Mouse (Mus musculus): Measurements from ENCODE around the gene Arg1.

Arg1 gene

GRCm38 (mm10) chr10:24926962-24927720, at the start of gene Arg1:
Gene Arg1, minus strand, starts transcription at chr10:24927484.
- DNase-seq (ENCODE audit: low spot score), result no peak

DNA sequence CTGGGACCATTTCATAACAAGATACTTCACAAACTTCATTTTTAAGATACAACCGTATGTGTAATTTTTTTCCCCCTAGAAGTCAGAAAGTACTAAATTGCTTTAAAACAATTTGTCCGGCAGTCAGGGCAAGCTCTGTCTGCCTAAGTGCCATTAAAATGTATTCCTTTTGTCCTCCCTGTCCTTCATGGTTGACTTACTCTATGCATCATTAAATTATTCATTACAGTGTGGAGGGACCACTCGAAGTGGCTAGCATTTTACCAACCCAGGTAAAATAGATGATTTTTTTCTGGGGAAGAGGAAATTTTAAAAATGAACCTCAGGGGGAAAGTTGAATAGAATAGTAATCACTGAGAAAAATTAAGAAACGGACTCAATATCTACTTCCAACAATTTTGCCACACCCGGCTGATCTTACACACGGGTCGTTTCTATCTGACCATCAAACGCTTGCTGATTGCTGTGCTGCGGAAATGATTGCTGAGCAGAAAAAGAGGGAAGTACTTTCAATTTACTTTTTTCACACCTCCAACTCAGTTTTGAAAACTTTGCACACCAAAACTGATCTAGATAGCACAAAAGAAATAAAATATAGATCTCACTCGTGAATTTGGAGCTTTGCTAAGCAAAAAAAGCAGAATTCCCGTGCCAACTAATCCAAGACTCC, 46.7 kb upstream of the Arg1 start:
- DNase-seq (ENCODE audit: low spot score), result no peak

GRCm38 (mm10) chr10:24973385-24973784, 46.1 kb upstream of the Arg1 start:
- no peak for DNase-seq (ENCODE audit: low spot score)

- no peak for DNase-seq (ENCODE audit: low spot score)
Measured at GRCm38 (mm10) chr10:24972923-24973322, 45.6 kb upstream of the Arg1 start.

DNA sequence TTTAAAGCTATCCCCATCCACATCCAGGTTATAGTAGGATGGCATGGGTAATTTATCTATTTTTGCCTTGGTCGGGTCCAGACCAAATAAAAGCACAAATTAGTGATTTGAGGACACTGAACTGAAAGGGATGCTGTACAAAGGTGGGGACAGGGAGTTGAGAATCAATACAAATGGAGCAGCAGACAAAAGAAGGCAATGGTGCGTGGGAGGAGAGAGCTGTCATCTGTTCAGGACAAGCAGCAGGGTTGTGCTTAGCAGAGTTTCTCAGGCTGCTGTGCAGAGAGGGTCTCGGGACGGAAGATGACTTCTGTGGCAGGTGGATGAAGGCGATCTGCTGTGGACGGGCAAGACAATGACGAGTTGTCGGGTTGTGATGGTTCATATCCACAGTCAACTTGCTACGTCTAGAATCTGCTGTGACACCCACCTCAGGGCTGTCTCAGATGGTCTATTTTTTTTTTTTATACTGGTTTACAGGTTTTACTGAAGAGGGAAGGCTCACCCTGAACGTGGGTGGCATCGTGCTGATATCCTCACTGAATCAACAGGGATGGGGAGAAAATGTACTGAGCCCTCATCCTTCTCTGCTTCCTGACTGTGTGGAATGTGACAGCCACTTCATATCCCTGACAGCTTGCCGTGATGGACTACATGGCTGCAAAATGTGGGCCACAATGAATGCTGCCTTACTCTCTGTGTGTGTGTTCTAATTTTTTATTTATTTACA, 38.7 kb upstream of the Arg1 start:
- no peak for DNase-seq (ENCODE audit: low spot score)

GRCm38 (mm10) chr10:24961889-24962288, 34.6 kb upstream of the Arg1 start:
- DNase-seq (ENCODE audit: low spot score), result no peak

DNA sequence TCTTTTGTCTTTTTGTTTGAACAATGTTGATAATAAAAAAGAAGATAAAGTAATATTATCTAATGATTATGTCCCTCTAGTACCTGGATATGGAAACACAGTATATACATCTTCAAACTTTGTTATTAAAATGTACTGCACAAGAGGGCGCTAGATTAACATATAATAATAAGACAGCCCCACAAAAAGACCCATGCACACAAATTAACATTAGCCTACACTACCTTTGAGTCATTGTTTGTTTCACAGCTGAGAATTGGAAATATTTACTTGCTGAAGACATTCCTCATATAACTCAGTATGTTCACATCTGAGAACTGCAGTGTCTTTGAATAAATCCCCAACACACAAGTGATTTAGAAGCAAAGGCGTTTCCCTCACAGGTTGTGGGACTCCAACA, 33.8 kb upstream of the Arg1 start:
- DNase-seq (ENCODE audit: low spot score), result no peak

DNA sequence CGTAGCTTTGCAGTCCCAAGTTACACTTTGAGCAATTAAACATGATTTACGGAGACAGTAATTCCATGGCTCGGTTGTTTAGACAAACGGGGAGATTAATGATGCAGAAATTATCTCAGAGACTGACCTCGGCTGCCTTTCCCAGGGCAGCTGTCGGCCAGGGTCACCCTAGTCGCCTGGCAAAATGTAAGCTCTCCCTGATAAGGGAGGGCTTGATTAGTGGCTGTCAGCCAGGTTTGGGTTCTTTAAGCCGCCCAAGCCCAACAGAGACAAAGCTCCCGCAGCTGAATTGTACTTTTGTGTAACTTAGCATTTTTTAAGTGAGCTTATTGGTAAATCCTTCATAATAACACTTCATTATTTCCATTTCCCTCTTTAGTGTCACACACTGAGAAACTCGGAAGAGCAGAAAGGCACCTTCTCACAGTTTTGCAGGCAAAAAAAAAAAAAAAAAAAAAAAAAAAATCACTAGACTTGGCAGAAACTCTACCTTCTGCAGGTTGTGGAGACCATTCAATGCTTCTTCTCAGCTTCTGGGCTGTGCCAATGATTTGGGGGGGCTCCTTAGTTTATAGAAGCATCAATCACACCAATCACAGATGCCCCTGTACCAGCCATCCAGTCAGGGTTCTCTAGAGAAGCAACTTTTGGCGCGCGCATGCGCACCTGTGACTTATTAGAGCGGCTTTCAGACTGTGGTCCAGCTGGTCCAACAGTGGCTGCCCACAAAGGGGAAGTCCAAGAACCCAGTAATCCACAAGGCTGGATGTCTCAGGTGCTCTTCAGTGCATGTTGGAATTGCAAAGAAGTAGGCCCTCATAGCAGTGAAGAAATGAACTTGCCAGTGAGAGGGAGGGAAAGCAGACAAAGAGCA, 32.0 kb upstream of the Arg1 start:
- peak; percentile 86 for DNase-seq (ENCODE audit: low spot score)

DNA sequence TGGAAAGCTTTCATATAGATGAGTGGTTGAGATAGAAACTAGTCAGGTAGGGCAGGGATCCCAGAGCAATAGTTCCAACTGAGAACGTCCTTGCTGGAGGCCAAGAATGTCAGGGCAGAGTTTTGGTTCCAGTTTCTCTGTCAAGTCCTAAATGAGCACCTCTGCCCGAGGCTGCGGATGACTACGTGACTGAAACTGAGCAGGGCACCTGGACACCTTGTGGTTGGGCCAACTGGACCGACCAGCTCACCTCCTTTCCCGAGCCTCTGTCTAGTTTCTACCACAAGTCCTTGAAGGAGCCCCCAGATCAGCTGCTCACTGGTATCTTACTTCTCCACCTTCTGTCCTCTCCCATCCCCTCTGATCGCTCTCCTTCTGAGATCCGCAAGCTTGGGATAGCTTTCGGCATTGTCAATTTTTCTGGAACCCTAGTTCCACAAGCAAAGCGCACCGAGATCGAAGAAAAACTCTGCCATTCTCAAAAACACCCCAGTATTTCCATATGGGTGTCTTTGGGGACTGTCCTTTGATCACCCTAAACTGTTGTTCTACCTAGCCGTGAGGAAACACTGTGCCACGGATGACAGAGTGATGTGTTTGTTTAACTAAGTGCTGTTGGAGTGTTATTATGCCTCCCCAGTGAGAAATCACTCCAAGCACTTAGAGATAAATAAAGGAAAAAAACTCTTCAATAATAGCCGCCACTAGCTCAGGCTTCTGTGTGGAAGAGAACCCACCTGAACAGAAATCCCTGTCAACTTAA, 31.2 kb upstream of the Arg1 start:
- DNase-seq (ENCODE audit: low spot score), result no peak

- no peak for DNase-seq (ENCODE audit: low spot score)
Measured at GRCm38 (mm10) chr10:24953876-24954275, 26.6 kb upstream of the Arg1 start.

- no peak for DNase-seq (ENCODE audit: low spot score)
Measured at GRCm38 (mm10) chr10:24952549-24952948, 25.3 kb upstream of the Arg1 start.

DNA sequence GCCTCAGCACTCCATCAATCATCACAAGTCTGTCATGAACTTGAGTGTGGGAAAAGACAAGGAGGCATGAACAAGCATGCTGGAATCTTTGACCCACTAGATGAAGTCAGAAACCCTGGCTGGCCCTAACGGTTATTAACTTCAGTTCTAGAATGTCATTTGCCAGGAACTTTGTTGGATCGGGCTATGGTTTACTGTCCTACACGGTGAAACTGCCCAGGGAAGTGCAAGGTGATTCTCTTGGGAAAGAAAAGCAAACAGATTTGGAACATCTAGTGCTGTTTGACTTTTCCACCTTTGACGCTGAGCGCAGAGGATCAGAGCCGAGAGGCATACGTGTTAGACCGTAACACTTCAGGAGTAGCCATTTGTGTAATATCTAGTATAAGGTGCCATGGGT, 24.3 kb upstream of the Arg1 start:
- DNase-seq (ENCODE audit: low spot score), result no peak

DNA sequence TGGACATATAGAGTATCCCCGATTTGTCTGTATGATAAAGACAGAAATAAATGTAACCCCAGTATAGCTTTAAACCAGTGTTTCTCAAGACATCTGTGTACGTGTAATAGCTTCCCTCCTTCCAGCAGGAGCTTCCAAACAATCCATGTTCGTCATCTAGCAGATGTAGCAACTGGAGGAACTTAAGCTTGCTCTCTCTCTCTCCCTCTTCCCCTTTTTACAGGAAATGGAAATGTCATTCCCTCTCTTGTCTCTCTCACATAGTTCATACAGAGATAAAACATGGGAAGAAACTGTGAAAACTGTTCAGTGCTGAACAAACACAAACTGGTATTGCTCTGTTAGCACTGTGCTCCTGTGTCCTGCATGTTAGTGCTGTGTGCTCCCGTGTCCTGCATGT, 22.9 kb upstream of the Arg1 start:
- DNase-seq (ENCODE audit: low spot score), result no peak

- no peak for DNase-seq (ENCODE audit: low spot score)
Measured at GRCm38 (mm10) chr10:24948278-24948677, 21.0 kb upstream of the Arg1 start.

GRCm38 (mm10) chr10:24947871-24948270, 20.6 kb upstream of the Arg1 start:
- DNase-seq (ENCODE audit: low spot score), result no peak

- DNase-seq (ENCODE audit: low spot score), result no peak
Measured at GRCm38 (mm10) chr10:24930143-24930542, 2.9 kb upstream of the Arg1 start.

DNA sequence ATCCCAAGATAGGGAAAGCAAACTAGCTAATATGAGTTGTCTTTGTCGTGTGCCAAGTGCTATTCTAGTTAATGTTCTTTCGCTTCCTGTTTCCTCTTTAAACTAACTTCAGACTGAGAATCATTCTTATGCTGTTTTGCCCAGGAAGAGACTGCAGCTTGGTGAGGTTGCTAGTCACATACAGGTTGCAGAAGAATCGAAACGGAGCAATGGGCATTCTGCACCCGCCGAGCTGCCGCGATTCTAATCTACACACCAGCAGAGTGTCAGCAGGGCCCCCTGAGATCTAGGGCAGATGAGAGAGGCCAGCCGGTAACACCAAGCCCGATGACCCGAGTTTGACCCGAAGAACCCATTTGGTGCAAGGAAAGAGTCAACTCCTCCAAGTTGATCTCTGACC, 788 bp upstream of the Arg1 start:
- DNase-seq (ENCODE audit: low spot score), result no peak

GRCm38 (mm10) chr10:24926380-24926779, 904 bp downstream of the Arg1 start:
- no peak for DNase-seq (ENCODE audit: low spot score)

DNA sequence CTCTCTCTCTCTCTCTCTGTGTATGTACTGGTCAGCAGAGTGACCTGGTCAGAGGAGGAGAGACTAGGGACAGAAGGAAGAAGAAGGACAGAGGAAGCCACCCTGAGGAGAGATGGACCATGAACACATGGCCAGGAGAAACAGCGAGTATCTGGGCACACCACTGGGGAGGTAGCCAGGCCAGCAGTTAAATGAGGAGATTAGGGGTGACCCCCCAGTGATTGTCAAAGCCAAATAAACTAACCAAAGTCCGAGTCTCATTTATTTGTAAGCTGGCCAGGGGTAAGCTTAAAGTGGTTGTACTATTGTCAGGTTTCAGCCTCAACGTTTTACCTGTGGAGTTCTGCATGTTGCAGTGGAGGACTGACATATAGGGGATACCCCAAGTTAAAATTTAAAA, 3.0 kb downstream of the Arg1 start:
- no peak for DNase-seq (ENCODE audit: low spot score)

DNA sequence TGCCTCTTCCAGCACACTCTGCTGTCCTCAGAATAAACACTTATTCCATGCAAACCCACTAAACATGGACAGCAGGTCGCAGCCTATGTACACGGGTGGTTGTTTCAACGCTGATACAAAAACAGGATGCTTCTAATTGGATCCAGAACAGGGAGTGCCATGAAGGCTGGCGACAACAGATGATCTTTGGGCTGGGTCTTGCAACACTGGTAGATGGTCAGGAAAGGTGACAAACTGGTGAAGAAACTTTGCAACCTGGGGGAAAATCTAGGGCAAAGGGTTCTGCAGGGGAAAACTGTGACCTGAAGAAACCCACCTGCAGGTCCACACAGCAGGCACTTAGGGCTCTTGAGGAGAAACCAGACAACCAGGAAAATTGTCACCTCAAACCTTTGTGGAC, 4.3 kb downstream of the Arg1 start:
- no peak for DNase-seq (ENCODE audit: low spot score)

DNA sequence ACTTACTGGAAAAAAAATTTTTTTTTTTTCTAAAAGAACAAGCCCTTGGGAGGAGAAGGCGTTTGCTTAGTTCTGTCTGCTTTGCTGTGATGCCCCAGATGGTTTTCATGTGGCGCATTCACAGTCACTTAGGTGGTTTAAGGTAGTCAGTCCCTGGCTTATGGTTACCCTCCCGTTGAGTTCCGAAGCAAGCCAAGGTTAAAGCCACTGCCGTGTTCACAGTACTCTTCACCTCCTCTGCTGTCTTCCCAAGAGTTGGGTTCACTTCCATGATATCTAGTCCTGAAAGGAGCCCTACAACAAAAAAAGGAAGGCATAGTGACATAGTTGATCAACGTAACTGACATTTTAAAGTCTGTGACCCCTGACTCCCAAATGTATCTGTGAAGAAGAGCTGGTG, 11.8 kb downstream of the Arg1 start:
- DNase-seq (ENCODE audit: low spot score), result no peak

Measured in ovary, adult 18-20 months (tissue).